In genomic region chr10:121627216-121627852, GRCm38 (mm10) we compare ENCODE assay signal across 10 mouse cellular contexts. TPM values are rescaled to one million over a fixed set of nuclear protein-coding genes. Genes with fewer than 3 reads are reported as not detected.
A peak's percentile ranks its signal among the peaks of the same experiment; 100 is the strongest.
DNase-seq lines count a peak whose midpoint lies in the region; ATAC-seq and TF ChIP-seq lines count a peak whose summit lies in the region.
"Had no signal": no experiment of that assay in that cellular context is flagged by ENCODE, and none has a peak within 500 bp of the region (broad histone marks: within the 10 kb centered on the region; RNA-seq: fewer than 3 reads in every experiment).

No protein-coding gene starts in this region.

- H3K9me3 ChIP-seq in heart, embryonic 13.5 days: no peaks in the 10 kb centered on the region
- H3K9me3 ChIP-seq in midbrain, embryonic 11.5 days (ENCODE audit: control insufficient read depth, low read length): no peaks in the 10 kb centered on the region
- no peaks in the 10 kb centered on the region for H3K9me3 ChIP-seq in midbrain, embryonic 16.5 days (replicated peaks; ENCODE audit: control insufficient read depth, low read length, poor library complexity, severe bottlenecking)
- no peaks in the 10 kb centered on the region for H3K9me3 ChIP-seq in intestine, postnatal 0 days (ENCODE audit: control insufficient read depth)
- no peaks in the 10 kb centered on the region for H3K9me3 ChIP-seq in stomach, postnatal 0 days (ENCODE audit: control insufficient read depth, low read length)
- H3K9me3 ChIP-seq: hindbrain, embryonic 10.5 days had no signal

- H3K9ac ChIP-seq in heart, embryonic 13.5 days: peak overlapping the region; percentile 80; the same call in 1 of the 2 replicates
- H3K9ac ChIP-seq in midbrain, embryonic 11.5 days (ENCODE audit: low read length): no peak overlapping the region
- H3K9ac ChIP-seq in midbrain, embryonic 16.5 days (ENCODE audit: low read depth, low read length): no peak overlapping the region
- H3K9ac ChIP-seq in intestine, postnatal 0 days (ENCODE audit: low read depth, low read length): no peak overlapping the region
- no peak overlapping the region for H3K9ac ChIP-seq in stomach, postnatal 0 days (ENCODE audit: low read length)

- no peak for DNase-seq in heart, postnatal 14 days
- peak; percentile 75 for DNase-seq in midbrain, embryonic 11.5 days (ENCODE audit: low spot score, missing footprints)
- no peak for DNase-seq in stomach, postnatal 0 days (ENCODE audit: low spot score)
- no peak for DNase-seq in urinary bladder, adult 18-20 months (ENCODE audit: low spot score in 2 of 2)
- DNase-seq: adrenal gland, adult 2 months; cerebellum, adult 2 months had no signal

- H3K4me3 ChIP-seq in heart, embryonic 13.5 days: peak overlapping the region; percentile 87; the same call in 1 of the 2 replicates
- H3K4me3 ChIP-seq in midbrain, embryonic 11.5 days (ENCODE audit: low read depth, low read length): no peak overlapping the region
- no peak overlapping the region for H3K4me3 ChIP-seq in midbrain, embryonic 16.5 days (ENCODE audit: low read depth, low read length)
- 0 out of 2 replicates have a peak overlapping the region, but pooled peaks have one; percentile 83 for H3K4me3 ChIP-seq in intestine, postnatal 0 days (ENCODE audit: low read depth, low read length)
- H3K4me3 ChIP-seq in stomach, postnatal 0 days (ENCODE audit: low read depth, low read length): peak overlapping the region; percentile 89; the same call in 1 of the 2 replicates

- H3K4me2 ChIP-seq in heart, embryonic 13.5 days: peak overlapping the region; percentile 82
- H3K4me2 ChIP-seq in midbrain, embryonic 11.5 days: no peak overlapping the region
- H3K4me2 ChIP-seq in midbrain, embryonic 16.5 days (ENCODE audit: low read length): no peak overlapping the region
- peak overlapping the region; percentile 88 for H3K4me2 ChIP-seq in intestine, postnatal 0 days (replicated peaks; ENCODE audit: low read depth)
- peak overlapping the region; percentile 64 for H3K4me2 ChIP-seq in stomach, postnatal 0 days (replicated peaks; ENCODE audit: low read depth)

- H3K4me1 ChIP-seq in heart, embryonic 13.5 days: peaks cover 24% of the 10 kb centered on the region
- H3K4me1 ChIP-seq in midbrain, embryonic 11.5 days (ENCODE audit: control insufficient read depth, insufficient read depth, low read length): peaks cover 4% of the 10 kb centered on the region; the same call in 1 of the 2 replicates
- H3K4me1 ChIP-seq in midbrain, embryonic 16.5 days (ENCODE audit: control insufficient read depth, insufficient read depth, low read length): peaks cover 11% of the 10 kb centered on the region
- H3K4me1 ChIP-seq in intestine, postnatal 0 days (replicated peaks; ENCODE audit: control insufficient read depth, insufficient read depth, low read length): peaks cover 5% of the 10 kb centered on the region; the same call in 1 of the 2 replicates
- H3K4me1 ChIP-seq in stomach, postnatal 0 days (replicated peaks; ENCODE audit: control insufficient read depth, insufficient read depth): no peaks in the 10 kb centered on the region

- H3K36me3 ChIP-seq in heart, embryonic 13.5 days: peaks cover 8% of the 10 kb centered on the region
- no peaks in the 10 kb centered on the region for H3K36me3 ChIP-seq in midbrain, embryonic 11.5 days (ENCODE audit: control insufficient read depth, insufficient read depth, low read length)
- peaks cover 2% of the 10 kb centered on the region; the same call in 1 of the 2 replicates for H3K36me3 ChIP-seq in midbrain, embryonic 16.5 days (ENCODE audit: control insufficient read depth, insufficient read depth, low read length)
- peaks cover 3% of the 10 kb centered on the region; the same call in 1 of the 2 replicates for H3K36me3 ChIP-seq in intestine, postnatal 0 days (ENCODE audit: control insufficient read depth, insufficient read depth)
- H3K36me3 ChIP-seq in stomach, postnatal 0 days (ENCODE audit: control insufficient read depth, insufficient read depth, low read length): no peaks in the 10 kb centered on the region

- no peak for ATAC-seq in heart, embryonic 13.5 days (ENCODE audit: extremely low read depth, insufficient number of reproducible peaks, low FRiP score, low TSS enrichment)
- no peak for ATAC-seq in midbrain, embryonic 11.5 days (ENCODE audit: low FRiP score)
- ATAC-seq in midbrain, embryonic 16.5 days: no peak
- no peak for ATAC-seq in intestine, postnatal 0 days
- ATAC-seq in stomach, postnatal 0 days (ENCODE audit: low FRiP score, low TSS enrichment): no peak

- TF ChIP-seq EP300 in stomach, postnatal 0 days (optimal IDR thresholded peaks at IDR 0.05): no peak

- H3K27me3 ChIP-seq in heart, embryonic 13.5 days (replicated peaks): no peaks in the 10 kb centered on the region
- H3K27me3 ChIP-seq in midbrain, embryonic 11.5 days (ENCODE audit: control insufficient read depth, insufficient read depth, low read length): no peaks in the 10 kb centered on the region
- no peaks in the 10 kb centered on the region for H3K27me3 ChIP-seq in midbrain, embryonic 16.5 days (ENCODE audit: control insufficient read depth, insufficient read depth, low read depth, low read length)
- no peaks in the 10 kb centered on the region for H3K27me3 ChIP-seq in intestine, postnatal 0 days (replicated peaks; ENCODE audit: control insufficient read depth, insufficient read depth, low read length)
- no peaks in the 10 kb centered on the region for H3K27me3 ChIP-seq in stomach, postnatal 0 days (ENCODE audit: control insufficient read depth, insufficient read depth, low read length)

- WGBS in heart, embryonic 13.5 days: 78% methylated on average over 10 of the region's 10 CpGs
- 90% methylated on average over 10 of the region's 10 CpGs for WGBS in midbrain, embryonic 11.5 days
- 82% methylated on average over 10 of the region's 10 CpGs for WGBS in midbrain, embryonic 16.5 days
- 79% methylated on average over 10 of the region's 10 CpGs for WGBS in intestine, postnatal 0 days
- WGBS in stomach, postnatal 0 days: 73% methylated on average over 10 of the region's 10 CpGs

- no peak for TF ChIP-seq CTCF in intestine, postnatal 0 days (IDR thresholded peaks at IDR 0.05; ENCODE audit: low read depth)
- TF ChIP-seq CTCF in stomach, postnatal 0 days (IDR thresholded peaks at IDR 0.05; ENCODE audit: low read depth): no peak

- intact Hi-C loops in heart, postnatal 14 days (cut with DNase I): no loop called here

- no peak overlapping the region for H3K27ac ChIP-seq in heart, embryonic 13.5 days (replicated peaks)
- H3K27ac ChIP-seq in midbrain, embryonic 11.5 days (ENCODE audit: low read depth, low read length): no peak overlapping the region
- no peak overlapping the region for H3K27ac ChIP-seq in midbrain, embryonic 16.5 days (ENCODE audit: low read length)
- no peak overlapping the region for H3K27ac ChIP-seq in intestine, postnatal 0 days (ENCODE audit: low read depth, low read length)
- H3K27ac ChIP-seq in stomach, postnatal 0 days (replicated peaks): no peak overlapping the region

RNA-seq across cellular contexts. Expression of gene Xpot, which starts 1.2 kb away (rescaled TPM):
- 25.9 and 27.9 TPM in 2 replicates for polyA plus RNA-seq in heart, embryonic 13.5 days (2015; fragmentation: Nextera tagmentation; extraction: Ambion mirVana)
- 10 to 100 TPM; 24.5 to 25.7 TPM for total RNA-seq in heart, postnatal 14 days (2021)
- 55.5 and 68.5 TPM in 2 replicates for polyA plus RNA-seq in midbrain, embryonic 11.5 days (2014; fragmentation: Nextera tagmentation; extraction: Ambion mirVana)
- polyA plus RNA-seq in midbrain, embryonic 16.5 days (2015; fragmentation: Nextera tagmentation; extraction: Ambion mirVana): 30.7 and 32.0 TPM in 2 replicates
- 19.5 and 20.3 TPM in 2 replicates for polyA plus RNA-seq in intestine, postnatal 0 days (2015; fragmentation: Nextera tagmentation; extraction: Ambion mirVana)
- 24.5 and 24.8 TPM in 2 replicates for polyA plus RNA-seq in stomach, postnatal 0 days (2015; fragmentation: Nextera tagmentation; extraction: Ambion mirVana)

RNA-seq across cellular contexts. Expression of gene D930020B18Rik, which starts 14.1 kb away (rescaled TPM):
- polyA plus RNA-seq in heart, embryonic 13.5 days (2015; fragmentation: Nextera tagmentation; extraction: Ambion mirVana): 0.10 TPM in 1 of 2 replicates, not detected in the other
- not detected for total RNA-seq in heart, postnatal 14 days (2021)
- polyA plus RNA-seq in midbrain, embryonic 11.5 days (2014; fragmentation: Nextera tagmentation; extraction: Ambion mirVana): not detected in 2 replicates
- polyA plus RNA-seq in midbrain, embryonic 16.5 days (2015; fragmentation: Nextera tagmentation; extraction: Ambion mirVana): 0.24 and 0.44 TPM in 2 replicates
- polyA plus RNA-seq in intestine, postnatal 0 days (2015; fragmentation: Nextera tagmentation; extraction: Ambion mirVana): 0.05 and 0.12 TPM in 2 replicates
- 1.2 and 1.5 TPM in 2 replicates for polyA plus RNA-seq in stomach, postnatal 0 days (2015; fragmentation: Nextera tagmentation; extraction: Ambion mirVana)
- total RNA-seq: adrenal gland, adult 2 months had no signal
- polyA plus RNA-seq: adrenal gland, adult 2 months; hindbrain, embryonic 10.5 days had no signal

RNA-seq across cellular contexts. Expression of gene Tbk1, which starts 40.7 kb away (rescaled TPM):
- 20.6 and 21.8 TPM in 2 replicates for polyA plus RNA-seq in heart, embryonic 13.5 days (2015; fragmentation: Nextera tagmentation; extraction: Ambion mirVana)
- 10 to 100 TPM; 20.4 to 24.3 TPM for total RNA-seq in heart, postnatal 14 days (2021)
- 34.0 and 35.7 TPM in 2 replicates for polyA plus RNA-seq in midbrain, embryonic 11.5 days (2014; fragmentation: Nextera tagmentation; extraction: Ambion mirVana)
- polyA plus RNA-seq in midbrain, embryonic 16.5 days (2015; fragmentation: Nextera tagmentation; extraction: Ambion mirVana): 31.1 and 35.9 TPM in 2 replicates
- 27.3 and 29.6 TPM in 2 replicates for polyA plus RNA-seq in intestine, postnatal 0 days (2015; fragmentation: Nextera tagmentation; extraction: Ambion mirVana)
- polyA plus RNA-seq in stomach, postnatal 0 days (2015; fragmentation: Nextera tagmentation; extraction: Ambion mirVana): 16.6 TPM in 2 replicates

Comparison
In these comparisons a context has a peak if more than half of its experiments do, and no peak if none do; other contexts are left out.
1. H3K4me2 ChIP-seq: peak in heart, embryonic 13.5 days (single experiment), intestine, postnatal 0 days (single experiment) and stomach, postnatal 0 days (single experiment); none in midbrain, embryonic 11.5 days (single experiment) and midbrain, embryonic 16.5 days (single experiment).
2. H3K4me3 ChIP-seq: peak in heart, embryonic 13.5 days (single experiment), intestine, postnatal 0 days (single experiment) and stomach, postnatal 0 days (single experiment); none in midbrain, embryonic 11.5 days (single experiment) and midbrain, embryonic 16.5 days (single experiment).